Mouse (Mus musculus) megakaryocyte progenitor cell, adult 5-6 weeks (primary cell): ENCODE measurements at regions not wholly inside any gene's neighbourhood (a gene's known extent, or its start where the extent isn't known, plus 50 kb on each side); places are given as distances from the start of the nearest gene placed in this dataset.

Experiments used
- ATAC-seq: replicated peaks from 2 replicates; pipeline ENCODE4 v1.8.0; 2016; ENCODE audit warnings: mild to moderate bottlenecking, moderate TSS enrichment, inconsistent platforms; ENCODE audit not compliant: poor library complexity

- ATAC-seq: no peak
Measured at GRCm38 (mm10) chr17:75895436-75895835, 343.7 kb upstream of the Fam98a start.

- no peak for ATAC-seq
Measured at GRCm38 (mm10) chr17:75894934-75895333, 343.2 kb upstream of the Fam98a start.

GRCm38 (mm10) chr17:75893559-75893958 is 341.8 kb upstream of the Fam98a start:
- ATAC-seq: no peak

- no peak for ATAC-seq
Measured at GRCm38 (mm10) chr17:75892156-75892555, 340.4 kb upstream of the Fam98a start.

- no peak for ATAC-seq
Measured at GRCm38 (mm10) chr17:75891564-75891963, 339.8 kb upstream of the Fam98a start.

GRCm38 (mm10) chr17:75877848-75878247 is 326.1 kb upstream of the Fam98a start:
- no peak for ATAC-seq

- ATAC-seq: no peak
Measured at GRCm38 (mm10) chr17:75876895-75877294, 325.1 kb upstream of the Fam98a start.

GRCm38 (mm10) chr17:75874535-75874934 is 322.8 kb upstream of the Fam98a start:
- no peak for ATAC-seq

GRCm38 (mm10) chr17:75870492-75870891 is 318.7 kb upstream of the Fam98a start:
- ATAC-seq: no peak

- no peak for ATAC-seq
Measured at GRCm38 (mm10) chr17:75857015-75857414, 305.3 kb upstream of the Fam98a start.

GRCm38 (mm10) chr17:75815997-75816626 is 264.4 kb upstream of the Fam98a start:
- ATAC-seq: no peak

- ATAC-seq: 0 out of 2 replicates have a peak, but pooled peaks have one; percentile 29
Measured at GRCm38 (mm10) chr17:75812163-75812562, 260.4 kb upstream of the Fam98a start.

- ATAC-seq: no peak
Measured at GRCm38 (mm10) chr17:75808524-75809326, 257.0 kb upstream of the Fam98a start.

- ATAC-seq: no peak; the same call in 1 of the 2 replicates
Measured at GRCm38 (mm10) chr17:75808025-75808424, 256.3 kb upstream of the Fam98a start.

GRCm38 (mm10) chr17:75804358-75804757 is 252.6 kb upstream of the Fam98a start:
- no peak for ATAC-seq

- ATAC-seq: no peak
Measured at GRCm38 (mm10) chr17:75796380-75796779, 244.6 kb upstream of the Fam98a start.

- no peak for ATAC-seq
Measured at GRCm38 (mm10) chr17:75795772-75796171, 244.0 kb upstream of the Fam98a start.

- peak; percentile 39; the same call in 1 of the 2 replicates for ATAC-seq
Measured at GRCm38 (mm10) chr17:75779770-75780169, 228.0 kb upstream of the Fam98a start.

- no peak for ATAC-seq
Measured at GRCm38 (mm10) chr17:75776611-75777010, 224.9 kb upstream of the Fam98a start.

GRCm38 (mm10) chr17:75775518-75775917 is 223.8 kb upstream of the Fam98a start:
- ATAC-seq: no peak

- ATAC-seq: no peak
Measured at GRCm38 (mm10) chr17:75772861-75773260, 221.1 kb upstream of the Fam98a start.

- no peak for ATAC-seq
Measured at GRCm38 (mm10) chr17:75768654-75769053, 216.9 kb upstream of the Fam98a start.
